Mouse (Mus musculus) CH12.LX (cell line): Measurements from ENCODE around the gene Tubb2b. TPM values are rescaled to one million over a fixed set of nuclear protein-coding genes. Genes with fewer than 3 reads are reported as not detected.

ENCODE experiments used
- DNase-seq: peaks from one replicate; pipeline ENCODE4 v3.0.0-alpha.2; 2013; ENCODE audit errors: extremely low read depth
- H3K27ac ChIP-seq: 2 replicates; pipeline ENCODE4 v1.5.1; 2012; ENCODE audit warnings: low read depth, mild to moderate bottlenecking, control low read depth, moderate library complexity; ENCODE audit not compliant: insufficient read depth
- H3K27me3 ChIP-seq: replicated peaks from 2 replicates; pipeline ENCODE3; 2012; ENCODE audit warnings: inconsistent platforms
- H3K36me3 ChIP-seq, 2 experiments: replicated peaks in 1 of 2; 2 replicates each; pipeline versions ENCODE3 to v1.6.1; 2012; ENCODE audit warnings: inconsistent platforms in 1 of 2, low read length in 1 of 2, mild to moderate bottlenecking in 1 of 2, mixed read lengths in 1 of 2, moderate library complexity in 1 of 2; ENCODE audit not compliant: control insufficient read depth in 1 of 2, insufficient read depth in 1 of 2
- H3K4me1 ChIP-seq, 2 experiments: 2 replicates each; pipeline ENCODE4 v1.6.1; 2012; ENCODE audit warnings: inconsistent platforms in 1 of 2, moderate library complexity in 1 of 2; ENCODE audit not compliant: insufficient read depth in 2 of 2, control insufficient read depth in 1 of 2
- H3K4me2 ChIP-seq: 2 replicates; pipeline ENCODE4 v1.6.1; 2012; ENCODE audit warnings: low read depth, mild to moderate bottlenecking, control low read depth; ENCODE audit not compliant: poor library complexity, insufficient read depth, severe bottlenecking
- H3K4me3 ChIP-seq, 3 experiments: fragments of 150-350 bp in 1 of 3; sonication (generic) in 1 of 3; replicated peaks in 1 of 3; 2 replicates each; pipeline versions ENCODE3 to v1.5.1; 2011 to 2012; ENCODE audit warnings: low read depth in 2 of 3, low read length in 2 of 3, mild to moderate bottlenecking in 2 of 3, moderate library complexity in 2 of 3, control low read depth in 1 of 3, improper control_type of control experiment in 1 of 3, inconsistent platforms in 1 of 3, mixed read lengths in 1 of 3; ENCODE audit not compliant: poor library complexity in 1 of 3
- H3K79me2 ChIP-seq: replicated peaks from 2 replicates; pipeline ENCODE4 v1.6.1; 2012; ENCODE audit warnings: mild to moderate bottlenecking, moderate library complexity; ENCODE audit not compliant: control insufficient read depth, poor library complexity, insufficient read depth, severe bottlenecking; ENCODE audit errors: extremely low read depth
- H3K9ac ChIP-seq: 2 replicates; pipeline ENCODE4 v1.6.1; 2012; ENCODE audit warnings: low read depth, mild to moderate bottlenecking, control low read depth, moderate library complexity; ENCODE audit not compliant: insufficient read depth
- H3K9me3 ChIP-seq: replicated peaks from 2 replicates; pipeline ENCODE3; 2012; ENCODE audit warnings: low read length, inconsistent platforms, mixed read lengths
- CHD2 ChIP-seq: IDR thresholded peaks from 2 replicates; pipeline ENCODE4 v1.6.1; 2011; ENCODE audit warnings: low read length, improper control_type of control experiment
- CTCF ChIP-seq, 2 experiments: IDR thresholded peaks in 1 of 2; conservative IDR thresholded peaks in 1 of 2; 2 replicates each; pipeline ENCODE4 v1.5.1; 2011 to 2012; ENCODE audit warnings: low read depth in 2 of 2, low read length in 2 of 2, improper control_type of control experiment in 1 of 2, inconsistent platforms in 1 of 2, mild to moderate bottlenecking in 1 of 2, moderate library complexity in 1 of 2
- EP300 ChIP-seq: IDR thresholded peaks from 2 replicates; pipeline ENCODE4 v1.6.1; 2011; ENCODE audit warnings: low read length, improper control_type of control experiment
- ETS1 ChIP-seq: conservative IDR thresholded peaks from 2 replicates; pipeline ENCODE4 v1.6.1; 2012; ENCODE audit warnings: low read depth, mild to moderate bottlenecking, inconsistent platforms, low read length, improper control_type of control experiment, moderate library complexity
- GABPA ChIP-seq: IDR thresholded peaks from 2 replicates; pipeline ENCODE4 v1.6.1; 2012; ENCODE audit warnings: low read depth, low read length, improper control_type of control experiment, inconsistent platforms; ENCODE audit not compliant: insufficient replicate concordance
- HCFC1 ChIP-seq: IDR thresholded peaks from 2 replicates; pipeline ENCODE4 v1.6.1; 2012; ENCODE audit warnings: low read depth, mild to moderate bottlenecking, inconsistent platforms, low read length, improper control_type of control experiment
- KAT2A ChIP-seq: IDR thresholded peaks from 2 replicates; pipeline ENCODE4 v1.6.1; 2012; ENCODE audit warnings: low read length, improper control_type of control experiment, inconsistent platforms; ENCODE audit not compliant: insufficient replicate concordance
- MAFK ChIP-seq: IDR thresholded peaks from 2 replicates; pipeline ENCODE4 v1.6.1; 2011; ENCODE audit warnings: low read length, improper control_type of control experiment; ENCODE audit not compliant: insufficient replicate concordance
- MAX ChIP-seq: IDR thresholded peaks from 2 replicates; pipeline ENCODE4 v1.6.1; 2011; ENCODE audit warnings: low read length, improper control_type of control experiment
- MAZ ChIP-seq: IDR thresholded peaks from 2 replicates; pipeline ENCODE4 v1.6.1; 2012; ENCODE audit warnings: low read depth, mild to moderate bottlenecking, inconsistent platforms, low read length, improper control_type of control experiment, moderate library complexity
- MYC ChIP-seq: IDR thresholded peaks from 2 replicates; pipeline ENCODE4 v1.6.1; 2011; ENCODE audit warnings: low read depth, mild to moderate bottlenecking, improper control_type of control experiment, low read length
- NELFE ChIP-seq: IDR thresholded peaks from 2 replicates; pipeline ENCODE4 v1.6.1; 2011; ENCODE audit warnings: low read depth, low read length, improper control_type of control experiment
- NRF1 ChIP-seq: IDR thresholded peaks from 2 replicates; pipeline ENCODE4 v1.6.1; 2014; ENCODE audit warnings: low read depth, mild to moderate bottlenecking, inconsistent platforms, low read length, improper control_type of control experiment, moderate library complexity
- POLR2A ChIP-seq: IDR thresholded peaks from 2 replicates; pipeline ENCODE4 v1.6.1; 2011; ENCODE audit warnings: low read depth, mild to moderate bottlenecking, improper control_type of control experiment, low read length
- RAD21 ChIP-seq: IDR thresholded peaks from 2 replicates; pipeline ENCODE4 v1.6.1; 2011; ENCODE audit warnings: low read depth, mild to moderate bottlenecking, low read length, improper control_type of control experiment, moderate library complexity
- RCOR1 ChIP-seq: conservative IDR thresholded peaks from 2 replicates; pipeline ENCODE4 v1.6.1; 2012; ENCODE audit warnings: low read depth, mild to moderate bottlenecking, inconsistent platforms, low read length, improper control_type of control experiment
- TBP ChIP-seq: conservative IDR thresholded peaks from 2 replicates; pipeline ENCODE4 v1.6.1; 2011; ENCODE audit warnings: low read depth, low read length, improper control_type of control experiment
- TCF12 ChIP-seq: IDR thresholded peaks from 2 replicates; pipeline ENCODE4 v1.6.1; 2014; ENCODE audit warnings: low read depth, mild to moderate bottlenecking, inconsistent platforms, low read length, improper control_type of control experiment
- ZKSCAN1 ChIP-seq: IDR thresholded peaks from 2 replicates; pipeline ENCODE4 v1.6.1; 2012; ENCODE audit warnings: low read depth, inconsistent platforms, low read length, improper control_type of control experiment, borderline replicate concordance
- ZNF384 ChIP-seq: IDR thresholded peaks from 2 replicates; pipeline ENCODE4 v1.6.1; 2012; ENCODE audit warnings: low read depth, low read length, improper control_type of control experiment, inconsistent platforms
- dilution Hi-C: fragments of 300-500 bp; cut with MboI; formaldehyde crosslinking; loops from 2 replicates; pipeline ENCODE4 v1.14.3; 2020; ENCODE audit warnings: low sequenced_read_pairs; ENCODE audit not compliant: extremely low pct_unique_long_range_greater_than_20kb, extremely low pct_ligation_motif_present
- in situ Hi-C: fragments of 300-500 bp; cut with MboI; formaldehyde crosslinking; loops from 3 replicates; pipeline ENCODE4 v1.14.3; 2019; ENCODE audit warnings: low sequenced_read_pairs, low pct_ligation_motif_present, low pct_unique_long_range_greater_than_20kb, mixed read lengths
- polyA plus RNA-seq: library from polyadenylated mRNA; unstranded; fragments of >175 nt; gene quantifications from 2 replicates; pipeline ENCODE4 v1.2.1, GENCODE M21; 2012; ENCODE audit warnings: low read depth; ENCODE audit not compliant: insufficient read length
- total RNA-seq, 2 experiments: library from RNA; depleted of rRNA; stranded (reverse); fragments of 300-350 nt in 1 of 2; fragments of >200 nt in 1 of 2; gene quantifications; 2 replicates each; pipeline ENCODE4 v1.2.3; 2012 to 2014

The Tubb2b gene
- total and polyA plus RNA-seq, 3 experiments, result 33.6 to 49.8 (median 38.4) TPM

- TF ChIP-seq NRF1, result no peak
- no peak for TF ChIP-seq MAX
- TF ChIP-seq TCF12, result no peak
- TF ChIP-seq ETS1, result no peak
- no peak for TF ChIP-seq MAZ
- no peak for TF ChIP-seq POLR2A
- no peak for TF ChIP-seq EP300
- TF ChIP-seq TBP, result no peak
- TF ChIP-seq MYC, result no peak
- no peak for TF ChIP-seq KAT2A
- no peak for TF ChIP-seq CHD2
- TF ChIP-seq RCOR1, result no peak
- TF ChIP-seq, all 38 proteins: peak for 0
- Histone ChIP-seq H3K79me2 (no peaks in the 10 kb centered on the region), H3K9ac (no peak overlapping the region), H3K4me2 (no peak overlapping the region), H3K4me3 (no peak overlapping the region), H3K27ac (no peak overlapping the region), H3K36me3 (no peaks in the 10 kb centered on the region), H3K4me1 (peaks cover 16 to 37% of the 10 kb centered on the region in 2 experiments), H3K9me3 (no peaks in the 10 kb centered on the region), H3K27me3 (no peaks in the 10 kb centered on the region)
- dilution Hi-C loops (no loop called here), in situ Hi-C loops (no loop called here)
- no peak for DNase-seq
These were observed 46.1 kb downstream of the Tubb2b start for GRCm38 (mm10) chr13:34084026-34084750.

GRCm38 (mm10) chr13:34081926-34082325 is 48.3 kb downstream of the Tubb2b start:
- Histone ChIP-seq H3K79me2 (no peaks in the 10 kb centered on the region), H3K27ac (no peak overlapping the region), H3K4me1 (peaks cover 14 to 31% of the 10 kb centered on the region in 2 experiments), H3K36me3 (no peaks in the 10 kb centered on the region), H3K4me2 (no peak overlapping the region), H3K4me3 (no peak overlapping the region), H3K9ac (no peak overlapping the region), H3K9me3 (no peaks in the 10 kb centered on the region), H3K27me3 (peaks cover 2% of the 10 kb centered on the region)
- DNase-seq, result no peak
- no peak for TF ChIP-seq MAFK
- TF ChIP-seq ETS1, result no peak
- no peak for TF ChIP-seq ZKSCAN1
- dilution Hi-C loops, result no loop called here
- in situ Hi-C loops, result no loop called here

GRCm38 (mm10) chr13:34079801-34080200 is 50.5 kb downstream of the Tubb2b start:
- H3K27me3 ChIP-seq, result peaks cover 2% of the 10 kb centered on the region
- H3K79me2 ChIP-seq, result no peaks in the 10 kb centered on the region
- H3K27ac ChIP-seq, result no peak overlapping the region
- H3K9ac ChIP-seq, result no peak overlapping the region
- no peaks in the 10 kb centered on the region for H3K9me3 ChIP-seq
- no peak overlapping the region for H3K4me2 ChIP-seq
- TF ChIP-seq NELFE, result no peak
- no peak for TF ChIP-seq ETS1
- no peak for TF ChIP-seq ZNF384
- no peak for TF ChIP-seq CTCF (conservative IDR thresholded peaks at IDR 0.05 in 1 of 2, IDR thresholded peaks at IDR 0.05 in 1 of 2; ENCODE audit: low read depth in 2 of 2, low read length in 2 of 2)
- no peak for TF ChIP-seq ZKSCAN1
- no peak for TF ChIP-seq HCFC1
- TF ChIP-seq RAD21, result no peak
- TF ChIP-seq MYC, result no peak
- TF ChIP-seq GABPA, result no peak
- TF ChIP-seq, all 38 proteins: peak for 0
- in situ Hi-C loops, result no loop called here
- dilution Hi-C loops, result no loop called here
- peaks cover 16 to 35% of the 10 kb centered on the region in 2 experiments for H3K4me1 ChIP-seq
- H3K4me3 ChIP-seq, result no peak overlapping the region
- DNase-seq, result no peak
- H3K36me3 ChIP-seq, result peaks cover 2 to 9% of the 10 kb centered on the region in 2 experiments
